Mouse (Mus musculus) gastrocnemius, adult 2 months (tissue): ENCODE measurements around the gene Pla1a. TPM values are rescaled to one million over a fixed set of nuclear protein-coding genes. Genes with fewer than 3 reads are reported as not detected.

Experiments
- DNase-seq: peaks from one replicate; pipeline ENCODE4 v3.0.0; 2022
- H3K27ac ChIP-seq: fragments of 200-600 bp; 2 replicates; pipeline ENCODE4 v1.8.1; 2022; ENCODE audit warnings: mild to moderate bottlenecking
- H3K4me3 ChIP-seq: fragments of 200-600 bp; 2 replicates; pipeline ENCODE4 v1.8.1; 2022; ENCODE audit warnings: mild to moderate bottlenecking, moderate library complexity
- CTCF ChIP-seq: fragments of 200-600 bp; IDR thresholded peaks from 2 replicates; pipeline ENCODE4 v1.8.1; 2022; ENCODE audit warnings: antibody characterized with exemption, mild to moderate bottlenecking, moderate library complexity
- intact Hi-C: fragments of 180-260 bp; cut with DNase I; formaldehyde crosslinking; loops from one replicate; pipeline ENCODE4 v1.15.1; 2025
- total RNA-seq, 2 experiments: library from RNA; stranded (reverse); gene quantifications; 2 replicates each; pipeline ENCODE4 v1.2.3; 2021

Pla1a gene
- total RNA-seq, 2 experiments from 2014 or later, result 5.3 to 6.3 TPM

- intact Hi-C loops, result no loop called here
- TF ChIP-seq CTCF, result no peak
- Histone ChIP-seq H3K4me3 (no peak overlapping the region), H3K27ac (peak overlapping the region; percentile 73)
- no peak for DNase-seq
These were observed 45.6 kb downstream of the Pla1a start for GRCm38 (mm10) chr16:38387389-38387788.

- intact Hi-C loops, result no loop called here
- Histone ChIP-seq H3K27ac (no peak overlapping the region), H3K4me3 (no peak overlapping the region)
- DNase-seq, result no peak
- TF ChIP-seq CTCF, result no peak
These were observed 47.2 kb downstream of the Pla1a start for GRCm38 (mm10) chr16:38385700-38386099.

- intact Hi-C loops, result no loop called here
- H3K27ac ChIP-seq, result no peak overlapping the region
- TF ChIP-seq CTCF, result no peak
- DNase-seq, result no peak
- no peak overlapping the region for H3K4me3 ChIP-seq
These were observed 47.7 kb downstream of the Pla1a start for GRCm38 (mm10) chr16:38385184-38385634.

DNA sequence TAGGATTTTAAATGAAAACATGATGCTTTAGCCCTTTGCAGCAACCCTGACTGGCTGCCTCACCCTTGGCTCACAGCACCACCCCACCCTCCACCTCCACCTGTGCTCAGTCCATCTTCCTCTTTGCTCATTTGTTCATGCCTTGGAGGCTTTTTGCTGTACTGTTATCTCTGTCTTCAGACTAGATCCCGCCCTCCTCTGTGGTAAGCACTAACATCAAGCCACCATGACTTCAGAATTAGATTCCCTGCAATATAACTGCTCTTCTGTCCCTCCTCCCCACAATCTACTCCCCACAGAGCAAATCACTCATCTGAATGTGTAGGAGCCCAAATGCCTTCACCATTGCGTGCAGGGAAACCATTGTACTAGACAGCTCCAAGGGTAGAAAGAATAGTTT lies 49.3 kb downstream of the Pla1a start:
- no peak for TF ChIP-seq CTCF
- DNase-seq, result no peak
- intact Hi-C loops, result no loop called here
- Histone ChIP-seq H3K27ac (no peak overlapping the region), H3K4me3 (no peak overlapping the region)

DNA sequence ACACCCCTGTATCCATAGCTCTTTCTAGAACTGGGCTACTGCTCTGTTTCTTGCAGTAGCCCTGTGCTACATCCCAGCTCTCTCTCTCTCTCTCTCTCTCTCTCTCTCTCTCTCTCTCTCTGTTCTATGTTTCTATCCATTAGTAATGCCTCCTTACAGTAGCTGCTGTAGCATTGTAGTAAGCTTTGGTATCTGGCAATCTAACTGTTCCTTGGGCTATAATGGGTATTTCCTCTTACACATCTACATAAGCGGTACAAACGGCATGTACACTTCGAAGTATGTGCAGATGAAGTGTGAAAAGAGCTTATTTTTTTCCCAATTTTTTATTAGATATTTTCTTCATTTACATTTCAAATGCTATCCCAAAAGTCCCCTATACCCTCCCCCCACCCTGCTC lies 53.0 kb downstream of the Pla1a start:
- no peak overlapping the region for H3K4me3 ChIP-seq
- DNase-seq, result no peak
- intact Hi-C loops, result loop anchor here (10.0 kb wide), 1 partner anchor 105 kb away; no protein-coding TSS in a partner anchor
- no peak overlapping the region for H3K27ac ChIP-seq
- no peak for TF ChIP-seq CTCF

- intact Hi-C loops, result loop anchor here (10.0 kb wide), 1 partner anchor 105 kb away; no protein-coding TSS in a partner anchor
- no peak for DNase-seq
- no peak for TF ChIP-seq CTCF
- no peak overlapping the region for H3K27ac ChIP-seq
- H3K4me3 ChIP-seq, result no peak overlapping the region
These were observed 53.5 kb downstream of the Pla1a start for GRCm38 (mm10) chr16:38379493-38379892.

- no peak for DNase-seq
- no peak for TF ChIP-seq CTCF
- intact Hi-C loops, result loop anchor here (10.0 kb wide), 1 partner anchor 106 kb away; no protein-coding TSS in a partner anchor
- H3K27ac ChIP-seq, result peak overlapping the region; percentile 24; the same call in 1 of the 2 replicates
- H3K4me3 ChIP-seq, result no peak overlapping the region
These were observed 53.9 kb downstream of the Pla1a start for GRCm38 (mm10) chr16:38379088-38379487.

GRCm38 (mm10) chr16:38378591-38378990 lies 54.4 kb downstream of the Pla1a start:
- intact Hi-C loops, result loop anchor here (10.0 kb wide), 1 partner anchor 106 kb away; no protein-coding TSS in a partner anchor
- DNase-seq, result no peak
- H3K27ac ChIP-seq, result 0 out of 2 replicates have a peak overlapping the region, but pooled peaks have one; percentile 24
- no peak overlapping the region for H3K4me3 ChIP-seq
- no peak for TF ChIP-seq CTCF

DNA sequence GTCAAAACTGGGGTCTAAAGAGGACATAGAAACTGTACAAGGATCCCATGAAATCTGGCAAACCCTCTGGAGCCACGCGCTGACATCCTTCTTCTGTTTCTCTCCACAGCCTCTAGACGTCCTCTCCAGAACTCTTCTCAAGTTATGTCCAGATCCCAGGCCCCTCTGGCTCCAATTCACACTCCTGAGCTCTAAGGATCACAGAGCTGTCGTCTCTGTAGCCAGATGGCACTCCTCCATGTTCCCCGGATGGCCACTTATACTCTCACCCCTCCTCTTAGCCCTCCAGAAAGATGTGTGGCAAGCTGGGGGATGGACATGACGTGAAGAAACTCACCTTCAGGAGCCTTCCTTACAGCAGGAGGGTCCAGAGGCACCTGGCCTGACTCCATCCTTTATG lies 55.4 kb downstream of the Pla1a start:
- peak overlapping the region; percentile 96 for H3K27ac ChIP-seq
- DNase-seq, result peak; percentile 78
- intact Hi-C loops, result loop anchor here (10.0 kb wide), 1 partner anchor 107 kb away; no protein-coding TSS in a partner anchor
- H3K4me3 ChIP-seq, result no peak overlapping the region
- TF ChIP-seq CTCF, result no peak

- DNase-seq, result no peak
- peak overlapping the region; percentile 76 for H3K4me3 ChIP-seq
- no peak for TF ChIP-seq CTCF
- intact Hi-C loops, result loop anchor here (10.0 kb wide), 1 partner anchor 108 kb away; no protein-coding TSS in a partner anchor
- peak overlapping the region; percentile 96 for H3K27ac ChIP-seq
These were observed 56.1 kb downstream of the Pla1a start for GRCm38 (mm10) chr16:38376841-38377249.

GRCm38 (mm10) chr16:38376163-38376840 lies 56.6 kb downstream of the Pla1a start:
- intact Hi-C loops, result loop anchor here (10.0 kb wide), 1 partner anchor 108 kb away; no protein-coding TSS in a partner anchor
- peak; percentile 70 for DNase-seq
- Histone ChIP-seq H3K27ac (peak overlapping the region; percentile 96), H3K4me3 (peak overlapping the region; percentile 76)
- TF ChIP-seq CTCF, result peak; percentile 58

GRCm38 (mm10) chr16:38375182-38375581 lies 57.8 kb downstream of the Pla1a start:
- H3K27ac ChIP-seq, result peak overlapping the region; percentile 96
- DNase-seq, result no peak
- H3K4me3 ChIP-seq, result peak overlapping the region; percentile 19; the same call in 1 of the 2 replicates
- intact Hi-C loops, result loop anchor here (10.0 kb wide), 1 partner anchor 110 kb away; no protein-coding TSS in a partner anchor
- TF ChIP-seq CTCF, result no peak

DNA sequence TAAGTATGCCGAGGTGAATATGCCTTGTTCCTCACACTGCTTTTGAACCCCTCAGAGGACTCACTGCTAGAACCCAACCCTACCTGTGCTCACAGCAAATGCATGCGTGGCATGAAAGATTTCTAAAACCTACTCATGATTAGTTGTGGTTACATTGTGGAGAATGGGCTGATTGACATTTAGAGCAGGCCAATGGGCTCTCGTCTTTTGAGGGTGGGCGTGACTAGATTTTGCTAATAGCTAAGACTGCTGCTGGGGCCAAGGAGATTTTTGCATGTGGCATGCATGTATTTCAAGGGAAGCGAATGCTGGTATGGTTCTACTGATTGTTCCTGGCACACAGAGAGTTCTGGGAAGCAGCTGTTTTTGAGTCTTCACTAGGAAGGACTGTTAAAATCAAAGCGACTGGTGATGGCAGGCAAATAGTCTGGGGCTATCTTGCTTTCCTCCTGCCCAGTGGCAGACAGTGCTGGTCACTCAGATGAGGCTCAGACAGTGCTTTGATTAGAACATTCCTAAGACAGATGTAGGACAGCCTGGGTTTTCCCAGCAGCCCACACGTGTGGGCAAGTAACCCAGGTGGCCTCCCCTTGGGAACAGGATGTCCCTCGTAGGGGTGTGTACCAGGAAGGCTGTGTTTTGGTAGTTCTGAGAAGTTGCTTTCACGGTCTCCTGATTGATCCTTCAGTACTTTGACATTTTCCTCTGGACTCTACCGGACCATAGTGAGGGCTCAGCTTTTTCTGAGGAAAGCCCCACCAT lies 58.4 kb downstream of the Pla1a start:
- intact Hi-C loops, result loop anchor here (10.0 kb wide), 1 partner anchor 110 kb away; no protein-coding TSS in a partner anchor
- TF ChIP-seq CTCF, result no peak
- peak; percentile 41 for DNase-seq
- Histone ChIP-seq H3K27ac (peak overlapping the region; percentile 96), H3K4me3 (peak overlapping the region; percentile 19)
